Mouse (Mus musculus) c-Kit-positive CD71-negative TER-119-negative erythroid progenitor cells, embryonic 14.5 days (primary cell): ENCODE results near the gene 4931428L18Rik.

Experiments
- DNase-seq: peaks from one replicate; pipeline ENCODE4 v3.0.0-alpha.2; 2013; ENCODE audit warnings: low read depth

The 4931428L18Rik gene

DNA sequence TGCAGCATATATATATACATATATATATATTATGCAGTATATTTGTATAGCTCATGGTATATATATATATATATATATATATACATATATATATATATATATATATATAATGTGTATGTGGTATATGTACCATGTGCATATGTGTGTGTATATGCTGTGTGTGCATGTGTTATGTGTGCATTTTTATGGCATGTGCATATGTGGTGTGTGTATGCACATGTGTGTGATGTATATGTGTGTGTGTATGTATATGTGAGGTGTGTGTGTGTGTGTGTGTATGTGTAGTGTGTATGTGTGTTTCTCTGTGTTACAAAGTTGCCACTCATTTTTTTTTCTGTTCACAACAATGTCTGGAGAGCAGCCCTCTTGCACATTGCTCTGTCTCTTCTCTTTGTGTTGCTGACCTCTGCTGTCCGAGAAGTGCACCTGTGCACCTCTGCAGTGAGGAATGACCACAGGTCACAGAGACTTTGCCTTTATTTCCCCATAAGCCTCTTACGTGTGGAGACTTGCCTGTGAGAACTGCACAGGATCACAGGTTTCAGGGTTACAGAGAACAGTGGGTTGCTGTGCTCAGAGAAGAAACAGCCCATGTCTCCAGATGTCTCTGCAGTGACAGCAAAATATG, 69.6 kb downstream of the 4931428L18Rik start:
- no peak for DNase-seq

DNA sequence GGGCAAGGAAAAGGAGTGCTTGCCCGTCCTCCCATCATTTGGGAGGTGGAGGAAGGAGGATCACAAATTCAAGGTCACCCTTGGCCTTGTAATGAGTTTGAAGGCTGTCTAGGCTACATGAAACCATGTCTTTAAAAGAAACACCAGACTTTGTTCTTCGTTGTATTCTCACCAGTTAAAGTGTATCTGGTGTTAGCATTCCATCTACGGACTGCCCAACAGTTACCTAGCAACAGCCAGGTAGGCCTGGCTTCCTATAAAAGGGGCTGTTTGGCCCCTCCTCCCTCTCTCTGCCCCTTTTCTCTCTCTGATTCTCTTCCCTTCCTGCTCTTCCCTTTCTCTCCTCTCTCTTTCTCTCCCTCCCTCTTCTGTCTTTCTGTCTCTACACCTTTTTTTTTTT, 71.9 kb downstream of the 4931428L18Rik start:
- DNase-seq = no peak

DNA sequence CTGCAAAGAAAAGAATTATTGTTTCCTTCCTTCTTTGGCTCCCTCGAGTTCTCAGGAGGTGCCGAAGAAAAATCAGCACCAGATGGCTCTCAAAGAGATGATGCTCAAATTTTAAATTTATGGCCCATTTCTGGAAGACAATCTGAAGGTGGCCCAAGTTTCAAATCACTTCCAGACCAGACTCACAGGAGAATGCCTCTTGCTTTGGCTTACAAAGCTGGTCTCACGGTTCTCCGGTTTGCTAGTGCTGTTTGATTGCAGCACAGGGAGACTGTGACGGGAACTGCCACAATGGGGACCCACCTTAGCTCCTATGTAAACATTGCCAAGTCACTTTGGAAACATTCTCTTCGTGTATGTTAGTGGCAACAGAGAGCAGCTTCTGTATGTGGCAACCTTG, 72.8 kb downstream of the 4931428L18Rik start:
- DNase-seq = no peak

DNA sequence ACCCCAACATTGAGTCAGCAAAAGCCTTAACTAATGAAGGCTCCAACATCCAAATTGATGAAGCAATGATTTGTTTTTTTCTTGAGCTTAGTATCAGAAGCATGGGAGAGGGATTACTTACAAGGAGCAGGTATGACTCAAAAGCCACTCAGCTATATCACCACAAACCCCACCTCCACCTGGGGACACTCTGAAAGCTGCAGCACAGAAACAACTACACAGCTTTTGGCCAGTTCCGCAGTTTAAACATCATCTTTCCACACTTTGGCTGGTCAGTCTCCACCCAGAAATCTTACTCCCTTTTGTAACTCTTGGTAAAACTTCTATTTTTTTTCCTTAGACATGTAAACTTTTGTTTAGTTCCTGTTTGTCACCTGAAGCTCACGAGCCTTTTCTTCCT, 78.9 kb downstream of the 4931428L18Rik start:
- no peak for DNase-seq

DNA sequence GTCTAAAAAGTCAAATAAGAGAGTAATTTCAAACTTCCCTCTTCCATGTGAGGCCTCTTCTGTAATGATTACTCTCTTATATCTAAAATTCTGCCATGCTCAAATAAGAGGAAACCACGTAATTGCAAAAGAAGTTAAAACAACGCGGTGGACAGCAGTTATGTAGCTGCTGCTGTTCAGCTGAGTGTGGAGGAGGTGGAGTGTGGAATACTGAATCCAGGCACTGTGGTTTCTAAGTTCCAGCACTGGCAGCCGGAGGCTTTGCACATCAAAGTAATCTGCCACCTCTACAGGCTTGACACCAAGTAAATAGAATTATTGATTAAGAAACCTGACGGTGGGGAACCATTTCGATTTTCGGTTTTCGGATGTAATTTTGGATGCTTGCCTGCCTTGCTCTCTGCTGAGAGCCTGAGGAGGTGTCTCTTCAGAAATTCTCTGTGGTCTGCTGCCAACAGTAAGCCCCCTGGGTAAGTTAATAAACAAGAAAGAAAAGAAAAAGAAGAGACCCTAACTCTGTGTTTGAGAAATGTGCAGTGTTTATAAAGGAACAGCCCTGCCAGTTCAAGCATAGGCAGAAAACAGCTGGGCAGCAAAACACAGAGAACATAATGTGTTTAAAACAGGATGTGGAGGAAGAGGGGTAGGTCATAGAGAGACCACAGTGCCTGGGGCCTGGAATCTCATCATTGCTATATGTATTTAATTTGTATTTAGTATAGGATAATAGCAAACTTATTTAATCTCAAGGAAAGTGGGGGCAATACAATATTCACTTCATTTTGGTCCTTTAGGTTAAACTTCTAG, 80.0 kb downstream of the 4931428L18Rik start:
- no peak for DNase-seq

DNA sequence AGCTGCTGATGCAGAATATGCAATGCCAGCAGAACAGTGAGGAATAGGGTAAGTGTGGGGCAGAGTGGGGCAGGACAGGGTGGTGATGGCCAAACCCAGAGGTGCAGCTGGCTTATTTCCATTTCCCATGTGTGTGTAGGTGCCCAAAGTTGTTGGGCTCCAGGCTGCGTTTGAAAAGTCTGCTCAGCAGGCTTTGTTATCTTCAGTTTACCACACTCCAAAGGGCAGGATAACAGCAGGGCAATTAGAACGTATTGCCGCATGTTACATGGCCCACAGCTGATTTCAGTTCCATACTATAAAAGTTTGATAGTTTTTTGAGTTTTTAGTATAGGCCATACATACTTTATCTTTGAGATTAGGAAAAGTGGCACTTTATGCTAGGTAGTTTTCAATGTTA, 84.1 kb downstream of the 4931428L18Rik start:
- no peak for DNase-seq

DNA sequence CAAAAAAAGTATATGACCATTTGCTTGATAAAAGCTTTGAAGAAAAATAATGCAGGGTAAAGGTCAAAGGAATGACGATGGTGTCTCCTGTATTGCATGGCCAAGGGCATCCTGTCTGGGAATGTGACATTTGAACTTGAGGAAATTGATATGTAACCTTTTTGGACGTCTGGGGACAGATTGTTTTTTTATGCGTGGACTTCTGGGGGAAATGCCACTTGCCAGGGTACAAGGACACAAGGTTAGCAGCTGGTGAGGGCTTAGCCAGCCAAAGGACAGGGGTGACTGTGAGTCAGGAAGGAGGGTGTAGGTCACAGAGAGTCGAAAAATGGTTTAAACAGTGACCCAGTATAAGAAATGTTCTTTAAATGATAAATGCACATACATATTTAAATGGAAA, 109.0 kb downstream of the 4931428L18Rik start:
- no peak for DNase-seq

DNA sequence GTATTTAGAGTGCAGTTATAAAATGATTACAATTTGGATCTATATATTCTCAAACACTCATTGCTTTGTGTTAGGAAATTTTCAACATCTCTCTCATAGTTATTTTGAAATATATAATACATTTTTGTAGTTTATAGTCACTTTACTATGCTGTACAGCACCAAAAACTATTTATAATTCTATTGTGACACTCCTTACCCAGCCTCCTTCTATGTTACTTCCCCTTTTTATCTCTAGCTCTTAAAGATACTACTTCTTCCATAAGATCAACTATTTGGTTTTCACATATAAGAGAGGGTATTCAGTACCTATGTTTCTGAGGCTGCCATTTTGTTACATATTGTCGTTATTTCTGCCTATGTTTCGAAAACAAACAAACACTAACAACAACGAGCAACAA, 114.5 kb downstream of the 4931428L18Rik start:
- DNase-seq = no peak

DNA sequence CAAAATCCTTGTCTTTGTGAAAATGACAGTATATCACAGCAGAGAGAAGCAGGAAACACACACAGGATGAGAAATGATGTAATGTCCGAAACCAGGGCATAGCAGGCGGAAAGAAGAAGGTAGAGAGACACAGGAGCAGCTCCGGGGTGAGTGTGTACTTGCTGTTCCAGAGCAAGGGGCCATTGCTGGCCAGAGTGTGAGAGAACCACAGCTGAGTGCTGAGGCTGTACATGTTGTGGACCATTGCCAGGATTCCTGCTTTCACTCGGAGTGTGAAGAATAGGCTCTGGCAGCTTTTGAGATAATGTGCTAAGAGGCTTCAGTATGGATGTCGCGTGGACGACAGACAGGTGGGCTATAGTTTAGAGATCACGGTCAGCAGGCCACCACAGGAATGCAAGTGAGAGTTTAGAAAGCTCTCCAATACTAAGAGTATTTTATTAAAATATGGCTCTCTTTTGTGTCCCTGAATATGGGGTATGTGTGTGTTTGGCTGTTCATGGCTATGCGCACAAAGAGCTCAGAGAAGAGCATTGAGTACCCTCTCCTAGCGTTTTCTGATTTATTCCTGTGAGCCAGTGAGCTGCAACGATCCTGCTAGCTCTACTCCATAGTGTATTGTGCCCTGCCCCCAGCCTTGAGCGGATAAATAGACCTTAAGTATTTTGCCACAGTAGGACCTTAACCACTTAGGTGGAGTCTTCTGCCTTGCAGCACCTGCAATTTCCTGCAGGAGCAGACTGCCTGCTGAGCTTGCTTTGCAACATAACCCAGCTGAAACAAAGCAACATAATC, 119.4 kb downstream of the 4931428L18Rik start:
- DNase-seq = no peak

DNA sequence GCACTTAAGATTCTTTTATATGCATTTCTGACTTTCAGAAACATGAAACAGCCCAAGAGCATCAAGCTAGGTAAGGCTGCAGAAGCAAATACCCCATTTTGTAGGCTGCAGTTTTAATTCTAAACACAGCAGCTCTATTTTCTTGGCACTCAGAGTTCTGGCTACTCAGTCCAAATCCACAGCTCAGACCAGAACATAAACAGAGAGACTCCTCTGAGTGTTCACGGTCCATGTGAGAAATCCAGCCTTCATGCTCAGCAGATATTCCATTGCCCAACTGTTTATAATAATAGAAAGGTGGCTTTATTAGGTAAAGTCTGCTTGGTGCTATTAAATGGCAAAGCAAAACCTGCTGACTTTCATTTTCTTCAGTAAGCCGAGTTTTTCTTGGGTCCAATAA, 120.2 kb downstream of the 4931428L18Rik start:
- no peak for DNase-seq

DNA sequence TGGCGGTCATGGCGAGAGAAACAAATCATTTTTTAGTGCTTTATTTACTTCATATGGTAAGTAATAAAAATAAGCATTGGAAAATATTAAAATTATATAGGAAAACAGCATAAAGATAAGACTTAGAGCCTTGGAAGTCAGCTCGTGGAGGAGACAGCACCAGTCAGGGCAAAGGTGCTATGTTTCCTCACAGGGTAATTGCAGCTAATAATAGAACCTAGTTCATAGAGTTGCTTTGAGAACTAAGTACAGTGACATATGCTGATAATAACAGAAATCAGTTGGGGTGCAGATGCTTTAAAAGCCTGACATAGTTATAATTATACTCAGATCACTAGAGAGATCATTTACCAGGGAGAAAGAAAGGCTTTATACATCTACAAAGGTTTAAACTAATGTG, 125.3 kb downstream of the 4931428L18Rik start:
- DNase-seq = no peak

DNA sequence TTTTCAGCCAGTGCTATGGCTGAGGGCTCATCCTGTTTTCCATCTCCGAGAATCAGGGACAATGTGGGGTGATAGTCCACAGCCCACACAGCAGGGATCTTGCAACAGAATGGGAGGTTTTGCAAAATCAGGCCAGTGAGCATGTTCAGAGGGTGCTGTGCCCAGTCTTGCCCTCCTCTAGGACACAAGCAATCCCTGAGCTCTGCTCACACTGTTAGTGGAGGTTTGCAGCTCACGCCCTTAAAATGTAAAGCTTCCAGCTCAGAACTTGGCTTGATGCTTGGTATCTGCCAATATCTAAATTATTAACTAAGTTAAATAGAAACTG, 126.1 kb downstream of the 4931428L18Rik start:
- DNase-seq = no peak

DNA sequence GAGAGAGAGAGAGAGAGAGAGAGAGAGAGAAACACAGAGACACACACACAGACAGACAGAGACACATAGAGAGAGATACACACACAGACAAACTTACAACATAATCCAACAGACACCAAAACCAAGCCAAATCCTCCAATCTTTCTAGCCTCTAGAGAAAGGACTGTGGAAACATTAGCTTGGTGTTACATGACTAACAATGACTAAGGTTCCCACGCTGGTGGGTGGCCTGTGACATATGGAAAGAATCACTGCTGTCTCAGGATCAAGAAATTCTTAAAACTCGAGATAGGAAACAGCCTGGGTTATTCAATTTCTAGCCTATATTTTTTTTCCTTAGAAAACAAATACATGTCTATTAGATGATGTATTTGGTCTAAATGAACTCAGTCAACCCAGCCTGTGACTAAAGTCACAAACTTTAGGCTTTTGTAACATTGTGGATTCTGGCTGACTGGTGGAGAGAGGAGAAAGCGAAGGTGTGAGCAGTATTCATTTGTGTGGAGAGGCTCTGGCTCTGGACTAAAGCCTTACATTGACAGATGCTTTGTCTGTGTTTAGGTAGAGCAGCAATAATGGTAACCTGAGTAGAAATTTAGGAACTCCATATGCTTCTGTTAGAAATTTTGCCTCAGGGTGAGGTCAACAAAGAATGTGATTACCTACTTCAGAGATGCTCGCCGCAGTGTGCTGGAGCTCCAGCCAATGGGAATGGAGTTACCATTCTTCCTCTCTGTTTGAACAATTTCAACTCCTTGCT, 126.6 kb downstream of the 4931428L18Rik start:
- DNase-seq = no peak

DNA sequence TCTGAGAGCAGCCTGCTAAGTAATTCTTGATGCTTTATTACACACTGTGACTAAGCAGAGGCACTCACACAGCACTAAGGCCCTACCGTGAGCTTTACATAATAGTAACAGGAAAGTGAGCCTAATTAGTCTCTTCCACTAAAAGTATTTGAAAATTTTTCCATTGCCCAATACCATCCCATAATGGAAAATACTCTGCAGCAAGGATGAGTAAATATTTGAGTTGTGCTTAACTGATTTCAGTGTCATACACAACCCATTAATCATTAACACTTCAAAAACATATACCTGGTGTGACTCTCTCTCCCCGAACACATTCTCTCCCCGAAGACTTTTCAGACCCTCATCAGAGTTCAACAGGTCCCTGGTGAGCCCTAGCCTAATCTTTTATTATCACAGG, 127.7 kb downstream of the 4931428L18Rik start:
- DNase-seq = no peak

DNA sequence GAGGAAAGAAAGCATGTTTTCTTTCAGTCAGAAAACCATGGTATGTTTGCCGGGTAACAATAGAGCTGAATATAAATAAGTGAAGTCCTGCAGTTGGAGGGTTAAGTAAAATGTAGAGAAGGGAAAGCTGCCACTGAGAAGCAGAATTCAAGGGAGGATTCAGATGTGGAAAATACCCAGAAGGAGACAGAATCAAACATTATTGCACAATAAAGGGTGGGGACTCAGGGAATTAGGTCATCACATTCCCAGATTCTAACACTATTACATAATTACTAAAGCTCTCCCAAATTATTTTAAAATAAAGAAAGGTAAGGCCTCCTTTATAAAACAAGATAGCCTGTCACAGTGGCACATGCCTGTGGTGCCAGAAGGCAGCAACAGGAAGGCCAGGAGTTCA, 128.5 kb downstream of the 4931428L18Rik start:
- no peak for DNase-seq

DNA sequence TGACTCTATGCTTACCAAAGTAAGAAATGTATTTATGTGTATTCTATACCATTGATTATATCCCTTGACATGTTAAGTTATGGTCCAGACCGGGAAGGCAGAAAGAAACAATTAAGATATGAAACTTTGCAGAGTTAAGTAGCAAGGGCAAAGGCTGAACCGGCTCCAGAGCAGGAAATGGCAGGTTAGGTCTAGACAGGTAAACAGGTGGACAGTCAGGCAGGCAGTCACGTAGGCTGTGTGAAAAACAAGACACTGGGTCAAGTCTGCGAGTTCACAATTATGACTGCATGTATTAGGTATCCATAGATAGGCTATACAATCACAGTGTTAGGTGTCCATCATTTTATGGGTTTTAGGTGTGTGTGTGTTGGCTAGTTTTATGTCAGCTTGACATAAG, 133.8 kb downstream of the 4931428L18Rik start:
- no peak for DNase-seq

DNA sequence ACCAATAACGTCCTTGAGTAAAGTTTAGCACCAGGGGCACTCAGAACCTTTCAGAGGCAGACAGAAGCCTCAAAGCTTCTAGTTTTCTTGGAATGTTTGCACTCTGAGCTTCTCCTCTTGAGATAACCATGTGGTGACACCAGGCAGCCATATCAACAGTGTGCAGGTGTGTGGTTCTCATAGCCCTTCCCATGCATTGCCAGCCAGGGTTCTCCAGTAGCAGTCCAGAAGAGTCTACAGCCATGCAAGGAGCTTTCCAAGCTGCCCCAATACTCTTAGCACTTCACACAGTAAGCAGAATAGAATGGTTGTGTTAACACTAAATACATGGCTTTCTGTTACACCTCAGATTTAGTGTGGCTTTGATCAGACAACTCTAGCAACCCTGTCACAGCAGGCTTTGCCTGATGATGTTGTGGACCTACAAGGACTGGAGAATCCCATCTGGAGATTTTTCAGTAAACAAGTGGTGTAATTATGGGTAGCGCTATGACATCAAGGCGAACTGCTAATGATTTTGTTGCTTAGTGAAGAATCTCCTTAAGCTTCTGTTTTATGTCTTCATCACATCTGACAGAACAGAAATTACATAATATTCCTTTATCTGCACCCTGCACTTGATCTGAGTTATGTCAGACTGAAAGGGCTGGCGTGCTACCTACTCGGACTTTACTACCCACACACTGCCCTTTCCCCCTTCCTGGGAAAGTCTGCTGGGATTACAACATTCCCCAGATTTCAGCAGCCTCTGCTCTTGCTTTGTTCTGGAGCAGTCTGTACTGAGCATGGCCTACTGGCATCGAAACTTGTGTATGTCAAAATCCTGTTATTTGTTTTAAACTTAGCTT, 149.7 kb downstream of the 4931428L18Rik start:
- DNase-seq = no peak

DNA sequence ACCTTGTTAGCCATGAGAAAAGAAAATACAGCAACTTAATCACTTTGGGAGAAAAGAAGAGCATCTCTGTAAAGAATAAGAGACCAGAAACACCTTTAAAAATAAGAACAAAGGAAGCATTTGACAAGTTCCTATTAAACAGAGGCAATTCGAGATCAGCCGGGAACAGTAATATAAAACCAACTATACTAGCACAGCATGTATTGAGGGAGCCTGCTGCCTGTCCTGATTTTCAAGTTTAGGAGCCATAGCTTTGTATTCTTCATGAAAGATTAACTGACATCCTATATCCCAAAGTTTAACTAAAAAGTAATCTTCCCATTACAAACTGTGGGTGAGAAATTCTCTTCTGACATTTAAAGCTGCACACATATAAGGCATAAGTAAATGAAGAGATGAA, 151.3 kb downstream of the 4931428L18Rik start:
- no peak for DNase-seq

DNA sequence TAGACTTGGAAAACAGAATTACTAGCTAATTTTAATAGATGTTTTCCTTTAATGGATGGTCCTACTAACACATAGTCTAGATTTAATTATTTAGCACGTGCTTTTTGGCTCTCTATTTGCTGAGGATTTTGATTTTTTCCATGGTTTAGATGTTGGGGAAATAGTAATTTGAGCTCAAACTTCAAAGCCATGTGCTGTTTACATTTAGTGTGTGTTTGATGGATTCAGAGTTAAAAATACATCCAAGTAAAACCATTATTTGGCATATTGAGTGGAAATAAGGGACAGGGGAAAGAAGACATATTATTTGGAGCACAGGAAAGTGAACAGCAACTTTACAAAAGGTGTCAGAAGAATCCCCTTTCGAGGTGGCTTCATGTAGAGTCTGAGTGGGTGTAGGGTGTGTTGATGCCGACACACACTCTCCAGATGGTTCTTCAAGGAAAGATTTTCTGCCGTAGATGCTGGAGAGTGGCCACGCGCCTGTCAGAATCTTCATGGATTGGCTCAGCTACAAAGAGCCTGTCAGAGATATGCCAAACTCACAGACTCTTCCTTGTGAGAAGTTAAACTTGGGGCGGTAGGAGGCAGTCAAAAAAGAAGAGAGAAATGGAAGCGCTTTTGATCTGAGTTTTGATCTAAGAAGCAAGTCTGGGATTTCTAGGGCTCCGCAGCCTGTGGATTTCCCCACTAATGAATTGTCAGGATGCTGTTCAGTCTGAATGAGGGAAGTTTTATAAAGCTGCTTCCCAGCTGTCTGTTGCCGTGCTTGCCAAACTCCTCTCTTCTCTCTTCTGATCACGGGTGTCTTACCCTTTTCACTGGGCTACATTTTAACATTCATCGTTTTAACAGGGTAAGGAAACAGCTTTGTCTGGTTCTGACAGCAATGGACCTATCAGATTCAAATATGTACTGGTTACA, 157.4 kb downstream of the 4931428L18Rik start:
- no peak for DNase-seq

DNA sequence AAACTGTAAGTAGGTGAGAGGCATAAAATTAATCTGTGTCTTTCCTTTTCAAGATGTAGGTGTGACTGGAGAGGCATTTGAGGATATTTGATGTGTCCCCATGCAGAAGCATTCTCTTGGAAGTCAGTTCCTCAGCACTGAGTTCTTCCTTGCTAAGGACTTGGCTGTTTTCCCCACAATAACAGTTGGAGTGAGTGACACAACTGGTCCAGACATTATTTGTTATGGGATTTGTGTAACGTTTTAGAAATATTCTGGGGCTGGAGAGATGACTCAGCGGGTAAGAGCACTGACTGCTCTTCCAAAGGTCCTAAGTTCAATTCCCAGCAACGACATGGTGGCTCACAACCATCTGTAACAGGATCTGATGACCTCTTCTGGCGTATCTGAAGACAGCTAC, 162.7 kb downstream of the 4931428L18Rik start:
- no peak for DNase-seq
